Mouse (Mus musculus) left cerebral cortex, postnatal 4 days (tissue): ENCODE data around the gene Car5a. TPM values are rescaled to one million over a fixed set of nuclear protein-coding genes. Genes with fewer than 3 reads are reported as not detected.

Source experiments
- DNase-seq: peaks from one replicate; pipeline ENCODE4 v3.0.0-alpha.2; 2022
- intact Hi-C: fragments of 180-260 bp; cut with DNase I; formaldehyde crosslinking; loops from one replicate; pipeline ENCODE4 v1.15.1; 2025
- total RNA-seq, 2 experiments: library from RNA; stranded (reverse); gene quantifications; 2 replicates each; pipeline ENCODE4 v1.2.3; 2021

The Car5a gene
- total RNA-seq = under 1 TPM in 1 of 2 experiments, not detected in 1; 0.48 TPM

- DNase-seq = no peak
- intact Hi-C loops = no loop called here
Measured at GRCm38 (mm10) chr8:121944831-121945230, at the start of gene Car5a. Car5a (minus strand) TSS chr8:121944904.

GRCm38 (mm10) chr8:121992911-121993310, 48.2 kb upstream of the Car5a start:
- no peak for DNase-seq
- intact Hi-C loops = no loop called here

GRCm38 (mm10) chr8:121991611-121992010, 46.9 kb upstream of the Car5a start:
- no peak for DNase-seq
- intact Hi-C loops = no loop called here

- intact Hi-C loops = no loop called here
- DNase-seq = no peak
Measured at GRCm38 (mm10) chr8:121990506-121991255, 46.0 kb upstream of the Car5a start.

GRCm38 (mm10) chr8:121987892-121988291, 43.2 kb upstream of the Car5a start:
- intact Hi-C loops = no loop called here
- no peak for DNase-seq

- intact Hi-C loops = no loop called here
- DNase-seq = no peak
Measured at GRCm38 (mm10) chr8:121985673-121986072, 41.0 kb upstream of the Car5a start.

- DNase-seq = peak; percentile 66
- intact Hi-C loops = no loop called here
Measured at GRCm38 (mm10) chr8:121981520-121981895, 36.8 kb upstream of the Car5a start.

GRCm38 (mm10) chr8:121980792-121981519, 36.3 kb upstream of the Car5a start:
- no peak for DNase-seq
- intact Hi-C loops = no loop called here

- intact Hi-C loops = loop anchor here (5.0 to 10.0 kb wide), 2 partner anchors 289 to 356 kb away; no protein-coding TSS in a partner anchor
- no peak for DNase-seq
Measured at GRCm38 (mm10) chr8:121978670-121979069, 34.0 kb upstream of the Car5a start.

GRCm38 (mm10) chr8:121977819-121978590, 33.3 kb upstream of the Car5a start:
- intact Hi-C loops = loop anchor here (5.0 to 10.0 kb wide), 2 partner anchors 289 to 357 kb away; no protein-coding TSS in a partner anchor
- peak; percentile 45 for DNase-seq

GRCm38 (mm10) chr8:121973906-121974305, 29.2 kb upstream of the Car5a start:
- no peak for DNase-seq
- intact Hi-C loops = loop anchor here (10.0 kb wide), 1 partner anchor 361 kb away; no protein-coding TSS in a partner anchor

GRCm38 (mm10) chr8:121971488-121972058, 26.9 kb upstream of the Car5a start:
- DNase-seq = no peak
- intact Hi-C loops = loop anchor here (10.0 kb wide), 1 partner anchor 363 kb away; no protein-coding TSS in a partner anchor

- DNase-seq = no peak
- intact Hi-C loops = loop anchor here (10.0 kb wide), 1 partner anchor 365 kb away; no protein-coding TSS in a partner anchor
Measured at GRCm38 (mm10) chr8:121970225-121970624, 25.5 kb upstream of the Car5a start.

GRCm38 (mm10) chr8:121968542-121968941, 23.8 kb upstream of the Car5a start:
- DNase-seq = no peak
- intact Hi-C loops = no loop called here

- intact Hi-C loops = no loop called here
- DNase-seq = no peak
Measured at GRCm38 (mm10) chr8:121967977-121968376, 23.3 kb upstream of the Car5a start.

GRCm38 (mm10) chr8:121966714-121967448, 22.2 kb upstream of the Car5a start:
- no peak for DNase-seq
- intact Hi-C loops = no loop called here

- intact Hi-C loops = no loop called here
- no peak for DNase-seq
Measured at GRCm38 (mm10) chr8:121966110-121966509, 21.4 kb upstream of the Car5a start.

GRCm38 (mm10) chr8:121964716-121965512, 20.2 kb upstream of the Car5a start:
- DNase-seq = no peak
- intact Hi-C loops = no loop called here

GRCm38 (mm10) chr8:121962892-121963291, 18.2 kb upstream of the Car5a start:
- intact Hi-C loops = no loop called here

More at GRCm38 (mm10) chr8:121962892-121963291, 18.2 kb upstream of the Car5a start:
- DNase-seq = no peak
